Mouse (Mus musculus) mouse trophoblast stem cell (cell line): ENCODE measurements around the gene Gm10073.
"Not testable (repeated sequence)": the region's sequence is repeated elsewhere in the genome, so short reads cannot be mapped to it uniquely, and the experiment has no call there.

Source experiments
- in situ Hi-C, 2 experiments: fragments of 300-500 bp; cut with MseI, MboI; formaldehyde crosslinking; loops; 2 replicates in 1 of 2; 3 replicates in 1 of 2; pipeline ENCODE4 v1.15.1; 2025

Gene Gm10073

DNA sequence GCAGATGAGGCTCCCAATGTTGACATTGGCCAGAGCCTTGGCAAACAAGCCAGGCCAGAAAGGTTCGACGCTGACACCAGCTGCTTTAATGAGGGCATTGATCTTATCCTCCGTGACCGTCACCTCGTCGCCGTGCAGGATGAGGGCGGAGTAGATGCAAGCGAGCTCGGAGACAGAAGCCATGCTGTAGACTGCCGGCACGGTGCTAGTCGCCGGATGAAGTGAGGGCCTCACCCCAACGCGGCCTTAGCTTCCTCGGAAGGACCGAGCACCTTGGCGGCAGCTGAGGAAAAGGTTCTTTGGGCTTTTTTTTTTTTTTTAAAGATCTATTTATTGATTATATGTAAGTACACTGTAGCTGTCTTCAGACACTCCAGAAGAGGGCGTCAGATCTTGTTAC, at the start of gene Gm10073:
Gm10073 (minus strand) TSS at position 294 of the 400 bp plus-strand sequence.
- in situ Hi-C loops = loop anchor here in 1 of 2 experiments (10.0 kb wide), 1 partner anchor 72 kb away; no protein-coding TSS in a partner anchor

DNA sequence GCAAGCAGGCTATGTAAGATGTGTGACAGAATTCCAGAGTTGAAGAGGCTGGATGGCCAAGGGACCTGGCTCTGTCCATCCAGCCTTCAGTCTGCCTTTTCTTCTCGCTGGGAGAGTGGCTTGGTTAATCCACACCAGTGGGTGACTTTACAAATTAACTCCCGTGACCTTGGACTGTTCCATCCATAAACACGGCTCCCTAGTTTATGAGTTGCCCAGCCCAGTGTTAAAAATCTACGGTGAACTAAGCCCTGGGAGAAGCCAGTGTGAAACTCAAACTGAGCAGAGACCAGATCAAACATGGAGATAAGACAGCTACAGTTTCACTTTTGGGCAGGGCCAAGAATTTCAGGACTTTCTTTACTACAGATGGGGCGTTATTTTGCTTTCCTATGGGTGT, 49.8 kb upstream of the Gm10073 start:
- in situ Hi-C loops = no loop called here

DNA sequence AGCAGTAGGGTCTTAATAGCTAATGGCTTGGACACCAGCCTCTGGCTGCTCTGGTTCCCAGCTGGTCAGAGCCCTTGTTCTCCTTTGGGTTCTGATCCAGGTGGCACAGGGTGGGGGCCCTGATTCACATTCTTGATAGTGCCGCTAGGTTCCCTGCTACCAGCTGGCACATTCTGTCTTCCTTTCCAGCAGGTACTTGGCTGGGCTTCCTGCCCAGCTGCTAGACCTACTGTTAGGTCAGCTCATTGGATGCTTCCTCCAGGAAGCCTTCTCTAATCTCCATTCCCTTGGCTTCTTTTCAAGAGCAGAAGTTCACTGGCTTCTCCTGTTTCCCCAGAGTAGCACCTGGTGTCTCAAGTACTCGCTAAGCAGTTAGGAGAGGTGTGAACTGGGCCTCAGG, 47.2 kb upstream of the Gm10073 start:
- in situ Hi-C loops = no loop called here

DNA sequence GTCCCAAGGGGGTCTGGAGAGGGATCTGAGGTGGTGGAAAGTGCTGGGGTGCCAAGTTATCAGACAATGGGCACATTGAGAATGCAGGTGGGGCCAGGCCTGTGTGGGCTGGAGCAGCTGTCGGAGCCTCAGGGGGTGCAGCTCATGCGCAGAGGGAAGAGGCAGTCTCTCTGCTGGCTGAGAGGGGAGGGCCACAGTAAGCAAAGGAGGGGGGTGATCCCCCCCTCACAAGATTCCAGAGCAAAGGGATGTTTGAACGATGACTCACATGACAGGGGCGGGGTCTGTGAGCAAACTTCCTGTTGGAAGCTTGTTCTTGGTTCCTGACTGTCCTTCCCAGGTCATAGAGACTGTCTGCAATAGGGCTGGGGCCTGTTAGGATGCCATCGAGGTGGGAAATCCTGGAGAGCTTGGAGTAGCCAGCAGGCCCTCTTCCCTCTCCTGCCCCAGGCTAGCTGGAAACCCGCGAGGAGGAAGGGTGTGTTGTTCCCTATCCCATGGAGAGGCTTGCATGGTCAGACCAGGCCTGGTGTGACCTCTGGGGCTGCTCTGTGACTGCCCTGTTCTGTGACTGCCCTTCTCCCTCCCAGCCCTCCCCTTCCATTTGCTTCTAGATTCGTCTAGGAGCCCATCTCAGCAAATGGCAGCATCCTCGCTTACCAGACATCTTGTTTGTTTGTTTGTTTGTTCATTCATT, 46.4 kb upstream of the Gm10073 start:
- in situ Hi-C loops = no loop called here

DNA sequence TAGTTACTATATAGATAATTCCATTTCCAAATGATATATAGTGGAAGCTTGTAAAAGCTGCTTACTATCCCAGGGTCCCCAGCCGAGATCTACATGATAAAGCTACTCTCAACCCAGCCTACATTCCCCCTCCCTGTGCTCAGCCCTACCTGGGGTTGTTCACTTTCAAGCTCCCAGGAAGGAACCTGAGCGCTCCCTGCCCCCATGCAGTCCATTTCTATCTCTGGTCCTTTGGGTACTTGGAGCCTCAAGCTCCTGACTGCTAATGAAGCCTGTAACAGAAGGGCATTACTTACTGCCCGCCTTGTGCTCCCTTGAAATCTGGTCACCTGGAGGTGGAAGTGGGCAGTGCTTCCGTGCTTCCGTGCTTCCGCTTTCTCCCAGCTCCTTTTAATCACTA, 45.1 kb upstream of the Gm10073 start:
- in situ Hi-C loops = no loop called here

DNA sequence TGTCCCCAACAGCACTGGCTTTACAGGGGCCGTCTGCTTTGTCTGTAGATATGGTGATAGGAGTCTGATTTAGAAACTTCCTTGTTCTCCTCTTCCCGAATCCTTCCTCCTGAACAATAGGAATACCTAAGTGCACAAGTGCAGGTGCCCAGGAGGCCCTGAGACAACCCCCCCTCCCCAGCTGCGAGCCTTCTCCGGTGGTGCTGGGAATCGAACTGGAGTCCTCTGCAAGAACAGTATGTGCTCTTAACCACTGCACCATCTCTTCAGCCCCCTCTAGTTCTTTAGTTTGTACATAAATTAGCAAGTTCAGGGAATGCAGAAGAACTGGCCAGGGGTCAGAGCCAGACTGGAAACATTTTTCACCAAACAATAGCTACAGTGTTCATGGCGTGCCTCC, 44.6 kb upstream of the Gm10073 start:
- in situ Hi-C loops = no loop called here

DNA sequence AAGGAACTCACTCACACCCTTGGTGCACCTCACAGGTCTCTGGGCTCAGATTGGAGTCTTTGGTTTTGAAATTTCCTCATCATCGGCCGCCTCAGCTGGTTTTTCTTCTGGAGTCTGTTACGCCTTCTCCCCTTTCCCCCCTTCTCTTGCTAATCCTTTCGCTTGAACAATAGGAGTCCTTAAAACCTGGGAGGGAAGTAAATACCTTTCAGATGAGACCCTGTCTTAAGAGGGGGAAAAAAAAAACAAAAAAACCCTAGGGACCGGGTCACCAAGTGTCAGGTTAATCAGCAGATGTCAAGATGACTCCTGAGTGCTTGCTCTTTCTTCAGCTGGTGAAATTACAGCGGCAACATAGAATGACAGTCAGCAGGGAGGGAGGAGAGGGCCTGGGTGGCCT, 43.9 kb upstream of the Gm10073 start:
- in situ Hi-C loops = no loop called here

DNA sequence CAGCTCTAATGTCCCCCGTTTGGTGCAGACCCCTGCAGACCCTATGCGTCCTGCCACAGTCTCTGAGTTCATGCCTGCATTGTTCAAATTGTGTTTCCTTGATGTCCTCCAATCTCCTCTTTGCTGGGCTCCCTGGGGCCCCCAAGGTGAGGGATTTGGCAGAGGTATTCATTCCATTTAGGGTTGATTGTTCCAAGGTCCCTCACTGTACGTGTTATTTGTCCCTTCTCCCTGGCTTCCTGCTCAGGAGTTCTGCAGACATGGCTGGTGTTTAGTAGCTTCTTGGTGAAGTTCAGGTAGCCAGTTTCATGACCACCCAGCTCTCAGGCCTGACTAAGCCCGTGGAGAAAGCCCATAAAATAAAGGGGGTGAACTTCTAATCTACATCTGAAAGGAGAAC, 43.4 kb upstream of the Gm10073 start:
- in situ Hi-C loops = no loop called here

DNA sequence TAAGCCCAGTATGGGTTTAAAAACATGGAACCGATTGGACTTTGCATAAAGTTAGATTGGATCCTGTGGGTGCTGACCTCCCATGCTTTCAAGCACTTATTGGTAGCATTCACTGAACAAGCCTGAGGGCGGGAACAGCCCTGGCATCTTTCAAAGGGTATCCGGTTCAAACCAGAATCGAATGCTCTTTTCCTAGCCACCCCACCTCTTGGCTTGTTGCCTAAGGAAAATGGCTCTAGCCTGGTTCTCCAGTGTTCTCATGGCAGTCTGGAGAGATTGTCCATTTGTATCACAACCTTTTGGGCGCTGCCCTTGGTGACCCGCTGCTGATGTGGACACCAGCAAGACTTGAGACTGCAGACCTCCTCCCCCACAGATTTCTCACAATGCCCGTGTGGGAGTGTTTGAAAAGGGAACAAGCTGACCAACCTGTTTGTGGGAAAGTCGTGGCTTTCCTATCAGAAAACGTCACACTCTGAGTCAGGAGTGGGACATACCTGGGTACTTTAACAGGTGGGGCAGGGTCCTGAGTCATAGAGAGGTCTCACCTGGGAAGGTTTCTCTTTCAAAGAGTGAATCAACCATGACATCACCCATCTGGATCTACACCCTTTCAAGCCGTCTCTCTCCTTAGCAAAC, 42.5 kb upstream of the Gm10073 start:
- in situ Hi-C loops = no loop called here

DNA sequence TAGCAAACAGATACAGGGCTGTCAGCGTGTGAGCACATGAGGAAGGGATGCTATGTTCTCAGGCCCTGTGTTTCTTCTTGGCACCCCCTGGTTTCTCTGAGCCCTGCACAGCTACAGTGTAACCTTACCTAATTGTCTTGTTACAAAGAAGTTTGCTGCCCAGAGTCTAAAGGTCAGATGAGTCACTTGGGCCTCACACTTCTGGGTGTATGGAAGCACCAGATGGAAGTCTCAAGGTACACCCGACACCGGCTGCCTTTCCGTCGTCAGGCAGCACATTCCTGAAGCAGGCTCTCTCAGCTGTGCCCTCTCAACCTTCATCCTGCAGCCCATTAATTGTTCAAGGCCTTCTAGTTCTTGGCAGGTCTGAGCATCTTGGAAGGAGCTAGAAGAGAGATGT, 41.4 kb upstream of the Gm10073 start:
- in situ Hi-C loops = no loop called here

DNA sequence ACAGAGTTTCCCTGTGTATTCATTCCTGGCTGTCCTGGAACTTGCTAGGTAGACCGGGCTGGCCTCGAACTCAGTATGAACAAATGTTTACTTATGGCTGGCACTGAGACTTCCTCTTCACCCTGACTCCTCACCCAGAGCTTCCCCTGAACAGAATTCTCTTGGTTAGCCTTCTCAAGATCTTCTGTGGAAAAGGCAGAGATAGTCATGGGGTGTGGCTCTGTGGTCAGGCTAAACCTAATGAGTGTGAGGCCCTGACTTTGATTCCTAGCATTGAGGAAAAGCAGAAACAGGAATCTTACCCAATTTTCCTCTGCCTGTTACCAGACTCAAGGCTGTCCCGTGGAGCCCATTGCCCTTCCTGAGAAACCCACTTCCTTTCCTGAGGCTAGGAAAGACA, 38.8 kb upstream of the Gm10073 start:
- in situ Hi-C loops = no loop called here

DNA sequence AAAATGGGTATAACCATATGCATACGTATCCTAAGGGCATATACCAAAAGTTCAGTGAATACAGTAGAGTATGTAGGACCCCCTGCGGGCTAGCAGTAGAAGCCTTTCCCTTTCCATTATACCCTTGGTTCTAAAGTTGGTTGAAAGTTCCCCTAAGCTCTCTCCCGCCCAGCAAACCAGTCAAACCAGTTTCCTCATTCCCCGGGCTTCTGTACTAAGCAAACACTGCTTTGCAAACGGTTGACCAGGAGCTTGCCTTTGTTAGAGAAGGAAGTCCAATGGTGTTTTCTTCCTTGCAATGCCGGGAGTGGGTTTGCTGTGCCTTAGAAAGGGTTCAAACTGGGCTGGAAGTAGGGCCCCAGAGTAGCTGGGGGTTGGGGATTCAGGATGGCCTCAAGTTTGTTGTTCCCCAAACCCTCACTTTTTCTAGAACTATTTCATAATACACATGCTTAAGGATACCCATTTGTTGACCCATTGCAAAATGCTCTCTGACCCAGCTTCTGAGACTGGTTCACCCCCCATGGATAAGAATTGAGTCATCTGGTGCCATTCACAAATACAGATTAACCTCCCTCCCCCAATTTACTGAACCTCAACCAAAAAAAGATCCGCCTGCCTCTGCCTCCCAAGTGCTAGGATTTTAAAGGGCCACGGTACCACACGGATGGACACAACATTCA, 37.8 kb upstream of the Gm10073 start:
- in situ Hi-C loops = no loop called here

DNA sequence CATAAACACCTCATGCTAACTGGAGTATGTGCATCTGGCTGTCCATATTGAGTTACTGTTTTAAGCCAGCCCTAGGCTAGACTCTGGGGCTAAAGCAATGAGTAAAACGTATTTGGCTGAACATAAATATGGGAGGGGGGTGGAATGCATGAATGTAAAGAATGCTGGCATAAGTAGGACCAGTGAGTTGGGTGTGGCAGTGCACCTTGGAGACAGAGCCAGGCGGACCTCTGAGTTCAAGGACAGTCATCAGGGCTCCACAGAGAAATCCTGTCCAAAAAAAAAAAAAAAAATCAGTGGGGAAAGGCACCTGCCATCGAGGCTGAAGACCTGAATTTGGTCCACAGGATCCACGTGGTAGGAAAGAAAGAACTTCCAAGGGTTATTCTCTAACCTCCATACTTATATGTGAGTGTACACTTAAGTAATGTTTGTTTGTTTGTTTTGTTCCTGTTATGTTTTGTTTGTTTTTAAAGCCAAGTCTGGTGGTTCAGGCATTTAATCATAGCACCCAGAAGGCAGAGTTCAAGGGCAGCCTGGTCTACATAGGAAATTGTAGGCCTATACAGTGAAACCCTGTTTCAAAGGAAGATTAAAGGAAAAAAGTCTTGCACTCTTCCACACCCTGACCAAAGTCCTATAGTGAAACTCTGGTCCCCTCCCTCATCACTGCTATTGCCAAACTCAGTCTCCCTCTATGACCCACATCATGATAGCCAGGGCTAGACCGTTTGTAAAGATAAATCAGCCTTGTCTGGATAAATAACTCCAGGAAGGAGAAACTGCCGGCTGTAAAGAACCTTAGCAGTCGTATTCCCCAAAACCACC, 36.0 kb upstream of the Gm10073 start:
- in situ Hi-C loops = no loop called here

DNA sequence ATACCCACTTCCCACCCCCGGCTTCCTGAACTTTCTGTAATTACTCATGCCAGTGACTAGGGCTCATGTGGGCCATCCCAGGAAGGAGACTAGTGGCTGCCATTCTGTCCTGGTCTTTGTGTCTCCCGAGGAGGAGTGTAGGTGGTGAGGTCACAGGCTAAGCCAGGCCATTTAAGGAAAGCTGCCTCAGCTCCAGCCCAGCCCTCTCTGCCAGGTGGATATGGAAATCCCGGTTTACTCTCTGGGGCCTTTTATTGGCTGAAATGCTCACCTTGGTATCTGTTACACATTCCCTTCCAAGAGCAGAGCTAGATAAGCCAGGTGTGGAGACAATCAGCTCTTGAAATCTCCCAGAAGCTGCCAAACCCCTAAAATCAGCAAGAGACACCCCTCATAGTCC, 35.2 kb upstream of the Gm10073 start:
- in situ Hi-C loops = no loop called here

DNA sequence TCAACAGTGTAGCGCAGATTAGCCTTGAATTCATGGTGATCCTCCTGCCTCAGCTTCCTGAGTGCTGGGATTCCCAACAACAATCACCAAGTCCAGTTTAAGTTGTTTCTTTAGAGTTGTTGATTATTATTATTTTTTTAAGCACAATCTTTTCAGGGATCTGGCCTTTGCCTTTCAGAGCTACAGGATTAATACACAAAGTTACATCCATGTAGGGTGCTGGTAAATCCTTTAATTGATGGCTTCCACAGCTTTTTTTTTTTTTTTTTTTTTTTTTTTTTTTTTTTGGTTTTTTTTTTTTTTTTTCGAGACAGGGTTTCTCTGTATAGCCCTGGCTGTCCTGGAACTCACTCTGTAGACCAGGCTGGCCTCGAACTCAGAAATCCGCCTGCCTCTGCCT, 34.5 kb upstream of the Gm10073 start:
- in situ Hi-C loops = not testable (repeated sequence)

DNA sequence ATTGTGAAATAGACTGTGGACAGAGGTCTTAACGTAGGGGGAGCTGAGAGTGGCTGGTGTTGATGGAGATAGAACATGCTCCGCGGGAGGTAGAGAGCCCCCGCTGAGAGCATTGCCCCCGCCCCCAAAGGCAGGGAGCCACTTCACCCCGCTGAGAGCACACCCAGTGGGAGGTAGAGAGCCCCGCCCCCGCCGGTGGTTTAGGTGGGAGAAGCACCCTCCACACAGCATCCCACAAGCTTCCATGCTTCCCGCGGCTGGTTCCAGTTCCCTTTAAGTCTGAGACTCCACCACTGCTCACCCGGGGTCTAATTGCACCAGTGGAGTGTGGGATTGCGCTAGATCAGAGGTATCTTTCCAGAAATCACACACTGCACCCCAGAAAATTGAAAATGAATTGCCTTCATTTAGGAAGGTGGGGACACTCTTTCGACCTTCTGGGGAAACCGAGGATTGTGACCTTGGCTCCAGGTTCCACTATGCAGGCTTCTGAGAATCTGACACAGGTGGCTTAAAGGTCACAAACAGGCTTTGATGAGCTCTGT, 33.4 kb upstream of the Gm10073 start:
- in situ Hi-C loops = no loop called here

DNA sequence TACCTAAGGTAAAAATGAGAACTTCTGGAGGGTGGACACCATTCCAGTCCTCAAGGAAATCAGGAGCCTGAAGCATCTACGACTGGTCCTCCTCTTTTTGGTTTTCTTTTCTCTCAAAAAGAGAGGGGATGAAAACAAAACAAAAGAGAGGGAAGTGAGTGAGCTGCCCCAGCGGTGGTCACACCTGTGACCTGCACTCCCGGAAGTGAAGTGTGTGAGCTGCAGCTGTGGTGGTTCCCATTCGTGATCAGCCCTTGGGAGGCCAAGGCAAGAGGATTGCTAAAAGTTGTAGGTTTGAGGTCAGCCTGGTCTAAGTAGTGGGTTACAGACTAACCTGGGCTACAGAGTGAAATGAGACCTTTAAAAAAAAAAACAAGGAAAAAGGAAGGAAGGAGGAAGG, 32.9 kb upstream of the Gm10073 start:
- in situ Hi-C loops = no loop called here

DNA sequence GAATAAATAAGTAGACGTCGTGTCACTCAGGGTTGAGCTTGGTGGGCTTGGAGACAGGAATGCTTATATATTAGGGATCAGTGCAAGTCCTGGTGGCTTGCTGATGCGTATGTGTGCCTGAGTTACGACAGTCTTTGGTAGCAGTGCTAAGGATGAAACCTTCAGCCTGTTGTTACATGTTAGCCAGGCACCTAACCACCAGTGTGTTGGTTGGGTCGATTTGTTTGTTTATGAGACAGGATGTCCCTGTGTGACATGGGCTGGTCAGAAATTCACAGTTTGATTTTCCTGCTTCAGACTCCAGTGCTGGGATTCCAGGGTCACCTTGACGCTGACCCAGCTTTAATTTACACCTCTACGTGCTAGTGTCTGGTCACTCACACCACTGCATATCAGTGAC, 32.4 kb upstream of the Gm10073 start:
- in situ Hi-C loops = no loop called here

DNA sequence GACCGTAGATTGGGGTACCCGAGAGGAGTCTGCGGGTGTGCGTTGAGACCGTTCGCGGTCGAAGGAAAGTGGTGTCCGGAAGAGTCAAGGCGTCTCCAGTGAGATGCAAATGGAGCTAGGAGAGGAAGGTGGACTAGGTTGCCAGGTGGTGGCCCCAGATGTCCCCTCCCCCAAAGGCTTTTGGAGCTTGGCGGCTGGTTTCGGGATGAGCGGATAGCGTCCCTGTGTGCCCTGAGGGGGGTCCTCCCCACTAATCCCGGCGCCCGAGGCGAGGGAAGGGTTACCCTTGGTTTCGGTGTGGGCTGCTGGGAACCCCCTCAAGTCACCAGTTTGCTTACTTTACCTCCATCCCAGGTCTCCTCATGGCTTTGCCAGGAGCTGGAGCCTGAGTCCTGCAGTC, 30.7 kb upstream of the Gm10073 start:
- in situ Hi-C loops = no loop called here

DNA sequence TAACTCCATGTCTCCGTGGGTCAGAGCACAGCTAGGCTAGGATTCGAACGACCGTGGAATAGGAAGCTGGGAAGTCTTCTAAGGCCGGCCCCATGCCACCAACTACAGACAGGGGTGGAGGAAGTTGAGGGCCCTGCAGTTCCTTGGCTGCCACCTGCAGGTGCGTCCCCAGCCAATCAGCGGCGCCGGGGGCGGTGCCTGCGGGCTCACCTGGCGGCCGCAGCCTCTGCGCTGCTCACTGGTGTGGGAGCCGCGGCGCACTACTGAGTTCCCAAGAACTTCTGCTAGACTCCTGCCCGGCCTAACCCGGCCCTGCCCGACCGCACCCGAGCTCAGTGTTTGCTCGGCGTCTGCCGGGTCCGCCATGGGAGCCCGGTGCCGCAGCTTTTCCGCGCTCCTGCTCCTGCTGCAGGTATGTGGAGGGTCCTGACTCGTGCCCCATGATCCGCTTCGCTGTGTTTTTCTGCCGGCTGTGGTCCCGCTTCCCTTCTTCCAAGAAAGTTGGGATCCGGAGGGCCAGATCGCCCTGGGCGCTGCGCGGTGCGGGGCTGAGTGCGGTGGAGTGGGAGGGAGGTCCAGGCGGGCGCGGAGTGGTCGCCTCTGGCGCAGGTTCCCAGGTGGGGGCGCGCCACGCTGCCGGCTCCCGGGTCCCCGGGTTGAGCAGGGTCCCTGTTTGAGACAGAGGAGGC, 30.0 kb upstream of the Gm10073 start, which contains the start of gene Cdh1:
Cdh1 (plus strand) TSS at position 221 of the 689 bp plus-strand sequence.
- in situ Hi-C loops = no loop called here
